Mouse (Mus musculus) naive thymus-derived CD4-positive, alpha-beta T cell, adult 2 months (primary cell): ENCODE data around the gene Trim40.
"Not testable (repeated sequence)": the region's sequence is repeated elsewhere in the genome, so short reads cannot be mapped to it uniquely, and the experiment has no call there.

ENCODE experiments used
- DNase-seq: peaks from one replicate; pipeline ENCODE4 v3.0.0-alpha.2; 2011; ENCODE audit warnings: low read depth

The Trim40 gene

DNA sequence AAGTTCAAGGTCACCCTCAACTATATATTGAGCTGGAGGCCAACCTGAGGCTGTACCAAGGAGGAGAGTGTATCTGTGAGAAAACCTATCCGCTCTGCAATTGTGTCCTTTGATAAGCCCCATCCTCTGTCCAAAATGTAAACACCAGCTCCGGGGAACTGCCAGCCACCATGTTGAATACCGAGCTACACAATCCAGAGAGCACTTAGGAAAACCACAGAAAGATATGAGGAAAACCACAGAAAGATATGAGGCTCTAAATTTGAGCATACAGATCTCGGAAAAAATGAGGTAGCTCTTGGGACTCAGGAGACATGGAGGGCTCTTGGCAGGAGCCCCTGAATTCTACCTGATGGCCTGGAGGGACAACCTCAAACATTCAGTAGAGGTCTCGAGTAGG lies 3.5 kb upstream of the Trim40 start:
- no peak for DNase-seq

DNA sequence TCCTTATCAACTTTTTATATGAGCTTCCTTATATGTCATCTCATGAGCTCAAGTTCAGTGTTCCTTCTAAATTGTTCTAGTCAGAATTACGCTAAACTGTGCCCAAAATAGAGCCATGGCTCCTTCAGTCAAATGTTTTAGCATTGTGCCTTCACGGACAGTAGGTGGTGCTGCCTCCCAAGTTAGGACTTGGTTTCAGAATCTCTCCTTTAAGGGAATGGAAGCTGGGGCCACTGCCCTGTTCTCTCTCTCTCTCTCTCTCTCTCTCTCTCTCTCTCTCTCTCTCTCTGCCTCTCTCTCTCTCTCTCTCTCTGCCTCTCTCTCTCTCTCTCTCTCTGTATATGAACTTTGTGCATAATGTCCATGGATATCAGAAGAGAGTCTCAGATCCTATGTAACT lies 2.4 kb upstream of the Trim40 start:
- peak; percentile 61 for DNase-seq

DNA sequence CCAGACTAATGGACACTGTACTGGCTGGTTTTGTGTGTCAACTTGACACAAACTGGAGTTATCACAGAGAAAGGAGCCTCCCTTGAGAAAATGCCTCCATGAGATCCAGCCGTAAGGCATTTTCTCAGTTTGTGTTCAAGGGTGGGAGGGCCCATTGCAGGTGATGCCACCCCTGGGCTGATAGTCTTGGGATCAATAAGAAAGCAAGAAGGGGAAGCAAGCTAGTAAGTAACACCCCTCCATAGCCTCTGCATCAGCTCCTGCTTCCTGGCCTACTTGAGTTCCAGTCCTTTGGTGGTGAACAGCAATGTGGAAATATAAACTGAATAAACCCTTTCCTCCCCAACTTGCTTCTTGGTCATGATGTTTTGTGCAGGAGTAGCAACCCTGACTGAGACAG lies 1.6 kb upstream of the Trim40 start:
- not testable (repeated sequence) for DNase-seq

DNA sequence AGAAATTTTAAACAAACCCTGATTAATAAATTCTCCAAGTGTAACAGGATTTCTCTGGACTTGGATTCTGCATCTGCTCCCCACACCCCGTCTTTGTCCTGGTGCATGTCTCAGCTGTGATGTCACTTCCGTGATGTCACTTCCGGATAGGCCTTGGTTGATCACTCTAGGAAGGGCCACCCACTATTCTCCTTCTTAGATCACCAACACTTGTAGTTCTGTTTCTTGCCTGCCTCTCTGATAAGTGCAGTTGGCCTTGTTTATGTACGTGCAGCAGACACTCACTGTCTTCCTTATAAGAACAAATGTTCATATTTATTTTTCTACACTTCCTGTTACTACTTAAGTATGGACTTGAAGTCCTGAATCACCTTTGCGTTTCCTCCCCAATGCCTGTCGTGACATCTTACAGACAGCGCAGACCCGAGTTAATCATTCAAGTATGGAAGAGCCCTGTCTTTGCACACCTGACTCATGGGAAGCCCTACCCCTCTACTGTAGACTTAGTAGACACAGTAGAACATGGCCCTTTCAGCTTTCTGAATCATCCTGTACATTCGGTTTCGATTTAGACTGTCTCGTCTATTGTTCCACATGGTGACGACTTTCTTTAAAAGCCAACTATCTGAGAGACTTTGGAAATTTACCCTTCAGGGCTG lies 4.7 kb downstream of the Trim40 start:
- DNase-seq: no peak

DNA sequence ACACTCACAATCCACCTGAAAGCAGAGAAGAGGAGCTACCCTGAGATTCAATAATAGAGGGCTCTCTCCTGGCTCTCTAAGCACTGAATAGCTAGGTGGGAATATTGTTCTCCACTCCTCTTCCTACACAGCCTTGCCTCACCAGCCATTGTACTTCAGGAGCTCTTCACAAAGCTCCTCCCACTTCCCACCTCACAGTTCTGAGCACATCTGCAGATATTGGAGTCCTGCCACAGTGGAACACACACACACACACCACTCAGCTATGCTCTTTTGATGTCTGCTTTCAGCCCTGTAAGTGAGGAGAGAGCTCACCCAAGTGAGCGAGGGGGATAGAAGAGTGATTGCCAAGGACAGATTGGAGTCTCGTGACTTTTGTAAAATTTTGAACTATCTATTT lies 6.6 kb downstream of the Trim40 start:
- no peak for DNase-seq

DNA sequence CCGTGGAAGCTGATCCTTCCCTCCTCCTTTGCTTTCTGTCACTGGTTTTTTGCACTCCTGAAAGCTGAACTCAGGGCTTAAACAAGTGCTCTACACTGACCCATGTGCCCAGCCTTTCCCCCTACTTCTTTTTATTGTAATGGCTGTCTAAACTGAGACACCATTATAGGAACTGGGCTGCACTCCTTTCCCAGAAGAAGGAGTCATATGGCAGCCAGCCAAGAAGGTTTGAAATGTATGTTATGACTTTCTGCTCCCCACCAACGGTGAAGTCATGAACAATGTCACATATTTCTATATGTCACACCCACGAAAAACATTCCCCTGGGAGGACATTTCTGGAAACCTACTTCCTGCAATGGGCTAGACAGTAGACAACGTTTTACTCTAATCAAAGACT lies 15.3 kb downstream of the Trim40 start:
- no peak for DNase-seq

DNA sequence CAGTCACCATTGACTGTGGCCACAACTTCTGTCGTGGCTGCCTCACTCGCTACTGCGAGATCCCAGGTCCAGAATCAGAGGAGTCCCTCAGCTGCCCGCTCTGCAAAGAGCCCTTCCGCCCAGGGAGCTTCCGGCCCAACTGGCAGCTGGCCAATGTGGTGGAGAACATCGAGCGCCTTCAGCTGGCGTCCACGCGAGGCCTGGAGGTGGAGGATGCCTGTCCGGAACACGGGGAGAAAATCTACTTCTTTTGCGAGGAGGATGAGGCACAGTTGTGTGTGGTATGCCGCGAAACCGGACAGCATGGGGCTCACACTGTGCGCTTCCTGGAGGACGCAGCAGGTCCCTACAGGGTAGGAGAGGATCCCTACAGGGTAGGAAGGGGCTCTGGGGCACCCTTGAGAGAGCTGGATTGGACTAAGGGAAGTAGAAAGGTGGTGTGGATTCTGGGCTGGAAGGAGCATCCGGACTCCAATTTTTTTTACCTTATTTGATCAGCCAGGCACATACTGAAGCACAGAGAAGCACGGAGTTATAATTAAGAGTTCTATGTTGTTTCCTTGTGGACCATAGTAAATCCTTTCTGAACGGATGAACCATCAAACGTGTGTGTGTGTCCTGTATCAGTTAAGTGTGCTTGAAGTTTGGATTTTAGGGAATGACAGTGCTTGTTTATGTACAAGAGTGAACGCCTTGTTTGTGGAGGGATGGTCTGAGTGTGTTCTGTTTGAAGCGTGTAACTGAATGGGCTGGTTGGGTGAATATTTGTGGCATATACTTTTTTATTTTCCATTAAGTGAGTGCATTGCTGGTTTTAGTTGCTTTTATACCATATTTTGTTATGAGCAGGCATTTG lies 19.7 kb downstream of the Trim40 start:
- DNase-seq: no peak

DNA sequence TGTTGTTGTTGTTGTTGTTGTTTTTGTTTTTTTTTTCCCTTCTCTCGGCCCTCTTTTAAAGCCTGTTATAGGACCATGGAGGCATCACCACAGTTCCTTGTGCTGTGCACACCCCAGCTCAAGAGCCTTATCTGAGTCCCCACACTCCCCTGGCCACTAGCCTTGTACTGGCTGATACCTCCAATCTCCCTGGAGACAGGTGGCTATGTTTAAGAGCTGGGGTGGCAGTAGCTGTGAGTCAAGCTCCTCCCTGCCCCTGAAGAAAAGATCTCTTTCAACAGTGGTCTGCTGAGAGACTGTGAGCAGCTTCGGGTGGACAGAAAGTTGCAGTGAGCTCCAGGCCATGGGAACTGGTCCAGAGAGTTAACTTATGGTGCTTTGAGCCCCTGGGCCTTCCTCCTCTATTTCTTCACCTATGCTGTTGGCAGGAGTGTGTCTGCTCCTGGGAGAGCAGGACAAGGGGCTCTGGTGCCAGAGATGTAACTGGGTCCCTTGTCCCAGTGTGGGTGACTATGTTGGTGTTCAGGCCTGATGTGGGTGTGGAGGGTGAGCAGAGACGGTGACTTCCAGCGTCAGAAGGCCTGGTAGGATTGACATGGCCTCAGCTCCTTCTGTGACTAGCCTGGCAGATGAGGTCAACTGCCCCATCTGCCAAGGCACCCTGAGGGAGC lies 20.5 kb downstream of the Trim40 start, which contains the start of gene Trim10:
Gene Trim10, plus strand, starts transcription at position 291 of the 671 bp plus-strand sequence.
- DNase-seq: no peak

DNA sequence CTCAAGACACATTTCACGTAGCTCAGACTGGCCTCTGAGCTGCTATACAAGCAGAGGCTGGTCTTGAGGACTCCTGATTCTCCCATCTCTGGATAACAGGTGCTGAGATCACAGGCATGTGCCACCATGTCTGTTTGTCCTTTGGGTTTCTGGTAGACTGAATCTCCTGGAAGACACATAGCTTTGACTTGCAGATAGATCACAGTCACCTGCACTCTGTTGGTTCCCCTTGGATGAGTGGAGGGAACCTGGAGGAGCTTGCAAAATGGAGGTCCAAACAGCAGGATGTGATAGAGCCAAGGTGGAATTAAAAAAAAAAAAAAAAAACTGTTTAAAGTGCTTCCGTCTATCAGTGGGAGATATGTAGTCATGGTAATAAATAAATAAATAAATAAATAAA lies 21.1 kb downstream of the Trim40 start:
- no peak for DNase-seq

DNA sequence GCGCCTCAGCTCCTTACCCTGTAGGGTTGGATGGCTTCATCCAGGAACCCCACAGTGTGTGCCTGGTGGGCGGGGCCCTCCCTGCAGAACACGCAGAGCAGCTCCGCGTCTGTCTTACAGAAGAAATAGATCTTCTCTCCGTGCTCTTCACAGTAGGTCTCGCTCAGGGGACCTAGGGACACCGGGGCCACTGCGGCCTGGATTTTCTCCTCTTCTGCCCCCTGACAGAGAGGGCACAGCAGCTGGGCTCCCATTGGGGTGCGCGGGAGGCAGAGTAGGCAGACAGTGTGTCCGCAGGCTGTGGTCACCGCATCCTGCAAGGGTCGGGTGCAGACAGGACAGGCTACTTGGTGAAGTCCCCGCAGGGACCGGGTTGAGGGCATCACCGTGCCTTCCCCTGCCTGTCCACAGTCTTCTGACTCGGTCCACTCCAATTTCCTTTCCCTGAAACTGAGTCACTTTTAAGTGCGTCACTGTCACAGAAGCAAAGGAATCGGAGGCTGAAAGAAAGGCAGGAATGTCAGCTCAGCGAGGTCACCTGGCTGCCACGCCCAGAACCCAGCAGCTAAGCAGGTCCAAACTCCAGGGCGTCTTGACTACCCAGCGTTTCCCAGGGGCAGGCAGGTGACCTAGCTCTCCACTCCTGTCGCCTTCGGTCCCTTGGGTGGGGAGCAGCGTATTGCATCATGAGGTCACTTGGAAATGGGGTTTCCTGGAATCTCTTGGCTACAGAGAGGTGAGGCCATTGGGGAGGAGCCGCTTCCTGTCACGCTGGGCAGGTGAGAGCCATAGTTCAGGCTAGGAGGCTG lies 23.0 kb downstream of the Trim40 start, which contains the start of gene Trim15:
Gene Trim15, minus strand, starts transcription at position 492 of the 809 bp plus-strand sequence.
- DNase-seq: no peak

DNA sequence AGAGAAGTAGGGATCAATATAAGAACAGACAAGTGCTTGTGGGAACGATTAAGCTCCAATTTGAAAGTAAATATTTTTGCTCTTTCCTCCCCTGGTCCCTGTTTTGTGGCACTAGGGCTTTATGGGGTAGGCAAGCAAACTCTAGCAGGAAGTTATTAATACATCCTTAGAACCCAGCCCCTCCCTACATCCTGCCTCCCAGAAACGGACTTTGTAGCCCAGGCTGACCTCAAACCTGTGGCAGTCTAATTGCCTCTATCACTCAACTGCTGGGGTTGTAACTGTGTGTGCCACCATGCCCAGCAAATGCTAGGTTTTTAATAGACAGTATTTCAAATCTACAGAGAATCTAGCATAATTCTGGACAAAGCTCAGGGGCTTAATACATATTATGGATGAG lies 28.2 kb downstream of the Trim40 start:
- DNase-seq: no peak

DNA sequence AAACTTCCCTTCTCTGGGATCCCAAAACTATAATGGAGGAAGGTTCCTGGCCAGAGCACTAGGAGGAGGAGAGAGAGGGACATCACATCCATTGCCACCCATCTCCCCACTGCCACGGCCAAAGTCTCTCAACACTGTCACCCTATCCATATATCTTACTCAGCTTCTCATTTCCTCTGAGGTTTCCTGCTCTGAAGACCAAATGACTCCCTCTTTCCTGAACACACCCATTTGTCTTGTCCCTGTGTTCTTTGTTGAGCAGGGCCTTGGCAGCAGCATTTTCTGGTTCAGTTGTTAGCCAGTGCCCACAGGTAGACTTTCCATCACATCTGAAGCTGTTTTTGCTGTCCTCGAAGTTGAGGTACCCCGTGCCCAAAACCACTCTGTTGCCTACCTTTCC lies 31.7 kb downstream of the Trim40 start:
- DNase-seq: no peak

DNA sequence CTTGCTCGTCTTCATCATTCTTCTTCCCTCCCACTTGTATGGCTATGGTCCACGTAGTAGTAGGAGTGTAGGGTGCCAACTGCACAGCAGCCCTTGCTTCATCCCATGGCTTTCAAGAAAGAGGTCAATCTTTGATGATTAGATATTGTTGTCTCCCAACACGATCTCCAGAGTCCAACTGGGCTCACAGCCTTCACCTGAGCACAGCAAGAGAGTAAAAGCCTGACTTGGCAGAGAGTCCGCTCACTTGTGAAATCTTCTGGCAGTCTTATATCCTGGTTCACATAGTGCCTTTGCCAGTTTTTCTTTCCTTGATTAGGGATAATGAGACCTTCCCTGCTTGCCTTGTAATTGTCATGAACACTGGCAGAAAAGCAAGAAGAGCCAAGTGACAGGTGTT lies 33.7 kb downstream of the Trim40 start:
- no peak for DNase-seq

DNA sequence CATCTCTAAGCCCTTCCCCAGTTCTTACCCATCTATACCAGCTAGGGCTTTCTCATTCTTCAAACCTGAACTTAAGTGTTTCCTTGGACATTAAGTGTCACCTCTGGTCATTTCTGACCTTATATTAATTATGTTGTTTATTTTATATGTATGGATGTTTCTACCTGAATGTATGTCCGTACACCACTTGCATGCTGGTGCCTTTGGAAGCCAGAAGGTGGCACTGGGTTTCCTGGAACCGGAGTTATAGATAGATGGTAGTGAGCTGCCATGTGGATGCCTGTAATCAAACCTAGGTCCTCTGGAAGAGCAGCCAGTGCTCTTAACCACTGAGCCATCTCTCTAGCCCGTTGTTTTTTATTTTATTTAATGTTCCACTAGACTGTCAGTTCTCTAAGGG lies 34.4 kb downstream of the Trim40 start:
- no peak for DNase-seq

DNA sequence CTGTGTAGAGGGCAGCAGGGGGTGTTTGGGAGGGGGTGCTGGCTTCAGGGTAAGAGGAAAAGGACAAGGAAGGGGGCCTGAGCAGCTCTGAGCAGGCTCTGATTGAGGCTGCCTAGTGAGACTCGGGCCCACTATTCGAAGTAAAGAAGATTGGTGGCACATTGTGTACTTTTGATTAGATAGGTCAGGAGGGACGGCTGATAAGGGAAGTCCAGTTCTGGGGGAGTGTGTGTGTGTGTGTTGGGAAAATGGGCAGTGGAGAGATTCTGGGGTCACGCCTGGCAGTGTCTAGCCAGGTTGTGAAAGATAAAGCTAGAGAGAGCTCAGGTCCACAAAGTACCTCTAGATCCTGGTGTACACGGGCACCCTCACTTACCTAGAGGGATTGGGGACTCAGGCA lies 38.3 kb downstream of the Trim40 start:
- no peak for DNase-seq

DNA sequence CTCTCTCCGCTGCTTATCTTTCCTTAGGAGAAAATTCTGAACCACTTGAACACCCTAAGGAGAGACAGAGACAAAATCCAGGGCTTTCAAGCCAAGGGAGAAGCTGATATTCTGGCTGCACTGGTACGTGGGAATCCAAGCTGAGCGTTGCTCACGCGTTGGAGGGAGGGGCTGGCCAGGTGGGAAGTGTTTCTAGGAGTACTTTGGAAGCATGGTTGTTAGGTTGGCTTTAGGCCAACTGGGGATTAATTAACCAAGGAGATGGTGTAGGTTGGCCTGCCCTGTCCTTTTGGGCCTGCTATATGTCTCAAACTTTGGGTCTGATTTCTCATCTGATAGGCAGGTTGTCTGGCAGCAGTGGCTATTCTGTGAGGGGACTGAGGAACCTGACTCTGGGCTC lies 38.7 kb downstream of the Trim40 start:
- DNase-seq: no peak

DNA sequence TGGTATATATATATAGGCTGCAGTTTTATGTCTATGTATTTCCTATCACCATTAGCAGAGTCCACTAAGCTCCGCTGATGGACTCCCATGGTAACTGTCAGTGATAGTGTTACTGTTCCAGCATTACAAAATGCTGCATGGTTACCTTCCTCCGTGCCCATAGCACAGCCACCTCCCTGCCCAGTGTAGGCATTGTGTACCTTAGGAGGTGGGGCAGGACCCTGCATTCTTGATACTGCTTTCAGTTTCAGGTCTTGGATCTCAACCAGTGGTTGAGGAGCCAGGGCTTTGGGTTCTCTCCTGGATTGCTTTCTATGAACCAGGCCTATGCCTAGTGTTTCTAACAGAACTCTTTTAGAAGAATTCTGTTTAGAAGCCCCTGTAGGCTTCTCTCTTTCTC lies 39.9 kb downstream of the Trim40 start:
- no peak for DNase-seq

DNA sequence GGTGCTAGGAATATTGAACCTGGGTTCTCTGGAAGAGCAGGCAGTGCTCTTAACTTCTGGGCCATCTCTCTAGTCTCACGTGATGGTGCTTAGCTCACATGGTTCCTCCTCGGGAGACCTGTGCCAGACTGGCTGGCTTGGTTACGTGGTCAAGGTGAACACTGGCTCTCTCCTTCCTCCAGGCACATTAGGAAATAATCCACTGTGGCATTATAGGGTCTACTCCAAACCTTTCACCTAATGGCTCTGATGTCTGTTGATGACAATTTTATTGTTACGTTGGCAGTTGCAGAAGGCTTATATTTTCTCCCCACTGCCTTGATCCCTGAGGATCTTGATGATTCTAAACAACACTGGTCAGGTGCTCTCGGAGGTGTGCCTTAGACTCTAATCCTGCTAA lies 41.0 kb downstream of the Trim40 start:
- no peak for DNase-seq

DNA sequence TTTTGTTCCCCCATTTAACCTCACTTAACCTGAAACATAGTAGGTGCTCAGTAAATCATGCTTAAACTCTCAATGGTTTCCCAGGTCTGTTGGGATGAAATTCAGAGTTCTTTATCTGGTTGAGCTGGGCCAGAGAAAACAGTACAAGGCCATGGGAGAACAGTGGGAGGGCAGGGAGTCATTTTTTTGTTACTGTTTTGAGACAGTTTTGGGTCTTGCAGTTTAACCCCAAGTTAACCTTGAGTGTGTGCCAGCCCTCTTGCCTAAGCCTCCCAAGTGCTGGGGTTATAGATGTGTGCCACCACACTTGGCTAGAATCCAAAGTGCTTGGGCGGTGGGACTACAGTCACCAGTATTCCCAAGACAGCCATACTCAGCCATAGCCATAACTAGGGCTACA lies 45.2 kb downstream of the Trim40 start:
- no peak for DNase-seq

DNA sequence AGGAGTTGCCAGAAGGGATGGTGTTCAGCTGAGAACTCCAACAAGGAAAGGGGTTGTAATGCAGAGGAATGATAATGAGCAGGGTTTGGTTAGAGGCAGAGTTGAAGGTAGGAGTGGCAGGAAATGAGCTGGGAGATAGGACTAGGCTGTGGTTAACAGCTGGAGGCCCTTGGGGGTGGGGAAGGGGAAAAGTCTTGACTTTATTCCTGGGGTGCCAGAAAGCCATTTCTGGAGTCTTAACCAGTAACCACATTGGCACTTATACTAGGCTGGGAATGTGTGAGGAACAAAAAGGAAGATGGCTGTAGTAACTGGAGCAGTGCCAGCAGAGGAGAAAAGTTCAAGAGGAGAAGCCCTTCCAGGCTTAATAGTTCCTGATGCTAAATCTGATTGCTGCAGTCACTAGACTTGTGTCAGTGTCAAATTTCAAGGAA lies 45.6 kb downstream of the Trim40 start:
- peak; percentile 18 for DNase-seq

DNA sequence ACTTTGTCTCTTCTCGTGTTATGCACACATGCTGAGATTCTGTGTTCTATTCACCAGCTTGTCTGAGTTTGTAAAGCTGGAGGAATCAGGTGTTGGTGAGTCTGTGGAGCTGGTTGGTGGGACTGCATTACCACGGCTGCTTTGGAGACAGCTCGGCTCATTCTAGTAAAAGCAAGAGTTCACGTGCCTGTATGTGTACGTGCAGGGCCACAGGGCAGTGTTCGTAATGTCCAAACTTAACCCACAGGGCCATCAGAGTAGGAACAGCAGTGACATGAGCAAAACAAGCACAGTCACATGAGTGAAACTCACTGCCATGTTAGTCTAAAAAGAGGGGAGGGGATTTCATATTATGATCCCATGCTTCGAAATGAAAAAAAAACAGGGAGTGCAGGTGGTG lies 46.2 kb downstream of the Trim40 start:
- DNase-seq: no peak

DNA sequence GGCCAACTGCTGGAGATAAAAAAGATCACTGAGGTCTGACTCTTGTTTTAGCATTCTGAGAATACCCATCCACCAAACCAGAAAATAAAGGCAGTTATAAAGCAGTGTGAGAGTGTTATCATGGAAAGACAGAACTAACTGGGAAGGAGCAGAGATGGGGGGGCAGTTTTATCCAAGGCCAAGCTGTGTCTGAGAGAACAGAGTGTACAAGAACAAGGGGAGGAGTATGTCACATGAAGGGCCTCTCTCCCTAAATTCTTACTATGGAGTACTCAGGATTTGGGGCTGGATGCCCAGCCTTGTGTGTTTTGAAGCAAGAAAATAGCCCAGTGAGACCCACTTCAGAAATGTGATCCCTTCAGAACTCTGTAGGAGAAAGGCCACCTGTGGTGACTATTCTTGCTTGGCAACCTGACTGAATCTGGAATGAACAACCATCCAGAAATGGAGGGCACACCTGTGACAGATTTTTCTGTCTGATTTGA lies 48.9 kb downstream of the Trim40 start:
- no peak for DNase-seq
